Mouse (Mus musculus): ENCODE measurements around the gene Lrrc8b. TPM values are rescaled to one million over a fixed set of nuclear protein-coding genes. Genes with fewer than 3 reads are reported as not detected.

The Lrrc8b gene
- polyA plus RNA-seq, 1 experiment from 2014 or later: 11.5 TPM

DNA sequence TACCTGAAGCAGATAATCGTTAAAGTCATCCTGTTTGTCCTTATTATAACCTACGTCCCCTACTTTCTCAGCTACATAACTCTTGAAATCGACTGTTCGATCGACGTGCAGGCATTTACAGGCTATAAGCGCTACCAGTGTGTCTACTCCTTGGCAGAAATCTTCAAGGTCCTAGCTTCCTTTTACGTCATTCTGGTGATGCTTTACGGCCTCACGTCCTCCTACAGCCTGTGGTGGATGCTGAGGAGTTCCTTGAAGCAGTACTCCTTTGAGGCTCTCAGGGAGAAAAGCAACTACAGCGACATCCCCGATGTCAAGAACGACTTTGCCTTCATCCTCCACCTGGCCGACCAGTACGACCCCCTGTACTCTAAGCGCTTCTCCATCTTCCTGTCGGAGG lies 65.0 kb downstream of the Lrrc8b start:
- Histone ChIP-seq H3K4me1 (replicated peaks; ENCODE audit: control insufficient read depth, insufficient read depth, low read length) (no peaks in the 10 kb centered on the region), H3K27ac (ENCODE audit: low read depth) (no peak overlapping the region), H3K4me3 (ENCODE audit: low read depth, low read length) (no peak overlapping the region), H3K4me2 (ENCODE audit: low read length) (no peak overlapping the region), H3K9me3 (ENCODE audit: control insufficient read depth, low read length) (no peaks in the 10 kb centered on the region), H3K27me3 (replicated peaks; ENCODE audit: control insufficient read depth, insufficient read depth, low read length) (no peaks in the 10 kb centered on the region), H3K36me3 (ENCODE audit: control insufficient read depth, insufficient read depth, low read length) (peaks cover 19% of the 10 kb centered on the region), H3K9ac (ENCODE audit: low read length) (no peak overlapping the region)
- ATAC-seq (replicated peaks; ENCODE audit: low FRiP score, low TSS enrichment, low read depth) (no peak), DNase-seq (ENCODE audit: low spot score) (no peak)
- 94% methylated on average over 17 of the region's 17 CpGs for WGBS

DNA sequence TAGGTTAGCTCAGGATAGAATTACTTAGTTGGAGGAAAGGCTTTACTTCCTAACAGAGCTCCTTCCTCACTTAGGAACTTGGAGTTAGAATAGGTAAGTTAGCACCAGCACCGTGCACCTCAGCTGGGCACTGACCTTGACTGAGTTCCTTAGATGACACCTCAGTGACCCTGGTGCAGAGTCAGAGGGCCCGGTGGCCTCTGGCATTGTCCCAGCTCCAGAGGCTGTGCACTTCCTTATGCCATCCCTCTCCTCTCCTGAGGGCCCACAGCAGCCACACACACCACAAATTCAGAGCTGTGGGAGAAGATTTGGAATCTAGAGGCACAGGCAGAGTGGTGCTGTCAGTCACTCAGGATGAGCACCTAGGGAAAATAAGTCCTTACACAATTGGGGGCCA lies 68.1 kb downstream of the Lrrc8b start:
- 85% methylated on average over 2 of the region's 2 CpGs for WGBS
- Histone ChIP-seq H3K27ac (ENCODE audit: low read depth) (no peak overlapping the region), H3K9ac (ENCODE audit: low read length) (no peak overlapping the region), H3K36me3 (ENCODE audit: control insufficient read depth, insufficient read depth, low read length) (peaks cover 19% of the 10 kb centered on the region), H3K4me2 (ENCODE audit: low read length) (no peak overlapping the region), H3K4me3 (ENCODE audit: low read depth, low read length) (no peak overlapping the region), H3K27me3 (replicated peaks; ENCODE audit: control insufficient read depth, insufficient read depth, low read length) (no peaks in the 10 kb centered on the region), H3K9me3 (ENCODE audit: control insufficient read depth, low read length) (no peaks in the 10 kb centered on the region), H3K4me1 (replicated peaks; ENCODE audit: control insufficient read depth, insufficient read depth, low read length) (no peaks in the 10 kb centered on the region)
- no peak for ATAC-seq (replicated peaks; ENCODE audit: low FRiP score, low TSS enrichment, low read depth)
- DNase-seq (ENCODE audit: low spot score): no peak

DNA sequence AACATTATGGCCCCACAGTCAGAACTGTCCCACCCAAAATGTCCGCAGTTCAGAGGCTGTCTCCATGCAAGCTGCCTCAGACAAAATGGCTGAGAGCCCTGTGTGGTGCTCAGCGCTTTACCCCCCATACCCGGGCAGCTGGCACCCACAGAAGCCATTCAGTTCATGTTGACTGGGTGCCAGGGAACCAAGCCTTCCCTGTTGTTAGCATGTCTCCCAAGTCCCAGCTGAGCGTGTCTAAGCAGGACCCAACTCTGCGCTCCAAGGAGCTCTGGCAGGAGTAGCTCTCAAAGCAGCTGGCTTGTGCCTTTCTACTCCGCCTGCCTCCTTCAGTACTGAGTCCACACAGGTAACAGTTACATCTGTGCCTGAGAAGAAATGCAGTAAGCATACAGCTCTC lies 68.7 kb downstream of the Lrrc8b start:
- WGBS: 91% methylated on average over 6 of the region's 6 CpGs

DNA sequence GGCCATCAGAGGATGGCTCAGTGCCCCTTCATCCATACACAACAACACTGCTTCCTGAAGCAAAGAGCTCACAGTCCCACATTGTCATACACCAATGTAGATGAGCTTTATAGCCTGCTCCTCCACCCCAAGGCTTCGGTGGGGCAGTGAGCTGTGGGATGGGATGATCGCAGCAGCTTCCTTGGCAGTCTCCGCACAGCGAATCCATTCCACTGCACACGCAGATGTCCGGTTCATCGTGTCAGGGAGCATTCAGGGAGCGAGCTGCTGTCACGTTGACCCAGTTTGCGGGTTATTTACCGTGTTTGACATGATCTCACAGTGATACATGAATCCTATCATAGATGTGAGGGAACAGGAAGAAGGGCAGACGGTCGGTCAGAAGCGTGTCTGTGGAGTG lies 69.3 kb downstream of the Lrrc8b start:
- no peaks in the 10 kb centered on the region for H3K27me3 ChIP-seq (replicated peaks; ENCODE audit: control insufficient read depth, insufficient read depth, low read length)
- H3K9ac ChIP-seq (ENCODE audit: low read length): no peak overlapping the region
- H3K4me1 ChIP-seq (replicated peaks; ENCODE audit: control insufficient read depth, insufficient read depth, low read length): no peaks in the 10 kb centered on the region
- H3K9me3 ChIP-seq (ENCODE audit: control insufficient read depth, low read length): no peaks in the 10 kb centered on the region
- DNase-seq (ENCODE audit: low spot score): no peak
- H3K4me3 ChIP-seq (ENCODE audit: low read depth, low read length): no peak overlapping the region
- no peak overlapping the region for H3K27ac ChIP-seq (ENCODE audit: low read depth)
- no peak overlapping the region for H3K4me2 ChIP-seq (ENCODE audit: low read length)
- no peak for ATAC-seq (replicated peaks; ENCODE audit: low FRiP score, low TSS enrichment, low read depth)
- peaks cover 19% of the 10 kb centered on the region for H3K36me3 ChIP-seq (ENCODE audit: control insufficient read depth, insufficient read depth, low read length)
- WGBS: 94% methylated on average over 14 of the region's 14 CpGs

More for the DNA sequence above, 68.7 kb downstream of the Lrrc8b start:
- no peak overlapping the region for H3K4me3 ChIP-seq (ENCODE audit: low read depth, low read length)
- H3K4me2 ChIP-seq (ENCODE audit: low read length): no peak overlapping the region
- H3K9ac ChIP-seq (ENCODE audit: low read length): no peak overlapping the region
- no peak for ATAC-seq (replicated peaks; ENCODE audit: low FRiP score, low TSS enrichment, low read depth)
- H3K36me3 ChIP-seq (ENCODE audit: control insufficient read depth, insufficient read depth, low read length): peaks cover 19% of the 10 kb centered on the region
- H3K9me3 ChIP-seq (ENCODE audit: control insufficient read depth, low read length): no peaks in the 10 kb centered on the region
- no peaks in the 10 kb centered on the region for H3K27me3 ChIP-seq (replicated peaks; ENCODE audit: control insufficient read depth, insufficient read depth, low read length)
- H3K4me1 ChIP-seq (replicated peaks; ENCODE audit: control insufficient read depth, insufficient read depth, low read length): no peaks in the 10 kb centered on the region
- DNase-seq (ENCODE audit: low spot score): no peak
- H3K27ac ChIP-seq (ENCODE audit: low read depth): no peak overlapping the region

DNA sequence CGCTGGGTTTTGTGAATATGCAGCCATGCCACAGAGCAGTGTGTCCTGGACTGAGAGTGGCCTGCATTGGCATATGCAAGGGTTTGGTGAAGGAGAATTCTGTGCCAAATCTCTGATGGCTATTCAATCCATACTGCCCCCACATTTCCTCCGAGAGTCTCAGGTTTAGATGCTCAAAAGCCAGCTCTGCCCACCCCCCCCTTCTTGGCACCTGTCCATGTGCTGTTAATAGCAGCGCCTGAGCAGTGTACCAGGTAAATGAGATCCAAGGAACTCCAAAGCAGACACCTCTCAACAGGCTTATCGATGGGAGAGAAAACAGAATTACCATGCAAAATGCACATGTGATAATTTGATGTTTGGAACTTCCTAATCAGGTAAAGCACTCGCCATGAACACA lies 74.6 kb downstream of the Lrrc8b start:
- H3K4me1 ChIP-seq (replicated peaks; ENCODE audit: control insufficient read depth, insufficient read depth, low read length): no peaks in the 10 kb centered on the region
- no peaks in the 10 kb centered on the region for H3K27me3 ChIP-seq (replicated peaks; ENCODE audit: control insufficient read depth, insufficient read depth, low read length)
- DNase-seq (ENCODE audit: low spot score) (no peak), ATAC-seq (replicated peaks; ENCODE audit: low FRiP score, low TSS enrichment, low read depth) (no peak)
- no peaks in the 10 kb centered on the region for H3K9me3 ChIP-seq (ENCODE audit: control insufficient read depth, low read length)
- WGBS: 87% methylated on average over 5 of the region's 5 CpGs
- H3K36me3 ChIP-seq (ENCODE audit: control insufficient read depth, insufficient read depth, low read length): no peaks in the 10 kb centered on the region
- H3K9ac ChIP-seq (ENCODE audit: low read length): no peak overlapping the region
- no peak overlapping the region for H3K4me2 ChIP-seq (ENCODE audit: low read length)
- H3K27ac ChIP-seq (ENCODE audit: low read depth): no peak overlapping the region
- no peak overlapping the region for H3K4me3 ChIP-seq (ENCODE audit: low read depth, low read length)

DNA sequence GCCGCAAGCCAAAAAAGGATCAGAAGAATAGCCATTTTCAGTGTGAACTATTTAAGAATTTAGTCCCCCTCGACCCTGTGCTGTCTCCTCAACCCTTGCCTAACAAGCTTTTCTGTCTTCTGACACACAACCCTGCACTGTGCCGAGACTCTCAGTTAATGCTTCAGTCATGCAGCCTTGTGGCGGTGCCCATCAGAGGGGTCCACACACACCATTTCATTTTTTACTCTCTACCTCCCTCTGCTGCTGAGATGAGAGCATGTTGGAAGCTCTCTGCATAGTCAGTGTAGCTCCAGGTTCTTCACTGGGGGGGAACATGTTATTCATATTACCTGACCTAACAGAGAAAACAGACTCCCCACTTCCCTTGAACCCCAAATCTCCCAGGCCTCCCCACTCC lies 75.8 kb downstream of the Lrrc8b start:
- DNase-seq (ENCODE audit: low spot score) (no peak), ATAC-seq (replicated peaks; ENCODE audit: low FRiP score, low TSS enrichment, low read depth) (0 out of 2 replicates have a peak, but pooled peaks have one; percentile 34)
- no peak overlapping the region for H3K4me2 ChIP-seq (ENCODE audit: low read length)

DNA sequence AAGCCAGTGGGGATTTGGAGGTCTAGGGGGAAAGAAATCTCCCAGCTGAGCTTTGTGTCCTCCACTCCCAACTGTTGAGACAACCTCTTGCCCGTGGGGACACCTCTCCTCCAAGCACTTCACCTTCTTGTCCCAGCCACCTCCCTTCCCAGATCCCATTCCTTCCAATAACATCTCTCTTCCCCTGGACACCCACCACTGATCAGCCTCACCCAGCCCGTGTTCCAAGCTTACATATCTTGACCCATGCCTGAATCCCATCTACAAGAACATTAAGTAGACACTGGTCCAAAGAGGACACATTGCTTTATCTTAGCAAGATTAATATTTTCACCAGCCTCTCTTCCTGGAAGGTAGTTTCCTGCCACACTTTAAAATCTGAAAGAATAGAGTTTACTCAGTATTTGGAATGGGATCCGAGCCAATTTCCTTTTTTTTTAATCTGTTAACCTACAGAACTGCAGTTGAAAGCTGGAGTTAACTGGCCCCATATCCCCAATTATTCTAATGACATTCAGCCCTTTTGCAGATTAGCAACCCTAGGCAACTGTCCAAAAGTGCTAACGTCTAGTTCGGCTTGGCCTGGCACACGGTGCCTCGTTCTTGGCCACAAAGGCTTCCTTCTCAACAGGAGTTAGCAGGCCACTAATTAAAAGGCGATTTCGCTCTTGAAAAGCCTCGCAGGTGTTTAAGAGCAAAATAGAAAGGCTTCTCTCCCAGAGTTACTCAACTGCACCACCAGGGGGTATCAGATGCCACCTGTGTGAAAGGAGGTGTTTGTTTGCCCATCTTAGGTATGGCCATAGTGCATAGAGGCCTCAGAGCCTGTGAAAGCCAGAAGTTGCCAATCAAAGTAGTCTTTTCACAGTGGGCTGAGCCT lies 77.0 kb downstream of the Lrrc8b start:
- Histone ChIP-seq H3K27me3 (replicated peaks; ENCODE audit: control insufficient read depth, insufficient read depth, low read length) (no peaks in the 10 kb centered on the region), H3K27ac (ENCODE audit: low read depth) (no peak overlapping the region), H3K4me1 (replicated peaks; ENCODE audit: control insufficient read depth, insufficient read depth, low read length) (no peaks in the 10 kb centered on the region; the same call in 1 of the 2 replicates), H3K9me3 (ENCODE audit: control insufficient read depth, low read length) (no peaks in the 10 kb centered on the region), H3K4me3 (ENCODE audit: low read depth, low read length) (no peak overlapping the region), H3K9ac (ENCODE audit: low read length) (no peak overlapping the region), H3K4me2 (ENCODE audit: low read length) (no peak overlapping the region), H3K36me3 (ENCODE audit: control insufficient read depth, insufficient read depth, low read length) (no peaks in the 10 kb centered on the region)
- 56% methylated on average over 10 of the region's 10 CpGs for WGBS
- DNase-seq (ENCODE audit: low spot score) (no peak), ATAC-seq (replicated peaks; ENCODE audit: low FRiP score, low TSS enrichment, low read depth) (no peak)

More for the DNA sequence above, 75.8 kb downstream of the Lrrc8b start:
- H3K4me1 ChIP-seq (replicated peaks; ENCODE audit: control insufficient read depth, insufficient read depth, low read length): no peaks in the 10 kb centered on the region; the same call in 1 of the 2 replicates
- H3K36me3 ChIP-seq (ENCODE audit: control insufficient read depth, insufficient read depth, low read length): no peaks in the 10 kb centered on the region
- no peak overlapping the region for H3K4me3 ChIP-seq (ENCODE audit: low read depth, low read length)
- no peaks in the 10 kb centered on the region for H3K27me3 ChIP-seq (replicated peaks; ENCODE audit: control insufficient read depth, insufficient read depth, low read length)
- 60% methylated on average over 4 of the region's 4 CpGs for WGBS
- no peak overlapping the region for H3K27ac ChIP-seq (ENCODE audit: low read depth)
- no peak overlapping the region for H3K9ac ChIP-seq (ENCODE audit: low read length)
- H3K9me3 ChIP-seq (ENCODE audit: control insufficient read depth, low read length): no peaks in the 10 kb centered on the region

DNA sequence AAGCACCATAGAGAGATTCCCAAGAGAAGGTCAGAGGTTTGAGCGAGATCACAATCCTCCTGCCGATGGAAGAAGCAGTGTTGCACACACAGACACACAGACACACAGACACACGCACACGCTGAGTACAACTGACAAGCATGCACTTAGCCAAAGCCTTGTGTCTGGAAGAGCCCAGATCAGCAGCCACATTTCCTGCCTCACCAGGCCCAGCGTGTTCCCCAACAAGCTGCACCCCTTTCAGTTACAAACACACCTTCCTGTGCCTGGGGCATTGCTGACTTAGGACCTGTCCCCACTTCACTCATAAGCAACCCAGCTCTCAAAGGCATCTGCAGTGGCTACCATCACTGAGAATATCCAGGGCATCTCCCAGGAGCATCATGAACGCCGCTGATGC lies 77.8 kb downstream of the Lrrc8b start:
- Histone ChIP-seq H3K4me1 (replicated peaks; ENCODE audit: control insufficient read depth, insufficient read depth, low read length) (no peaks in the 10 kb centered on the region; the same call in 1 of the 2 replicates), H3K4me2 (ENCODE audit: low read length) (no peak overlapping the region), H3K9ac (ENCODE audit: low read length) (no peak overlapping the region), H3K27me3 (replicated peaks; ENCODE audit: control insufficient read depth, insufficient read depth, low read length) (no peaks in the 10 kb centered on the region), H3K27ac (ENCODE audit: low read depth) (no peak overlapping the region), H3K36me3 (ENCODE audit: control insufficient read depth, insufficient read depth, low read length) (no peaks in the 10 kb centered on the region), H3K4me3 (ENCODE audit: low read depth, low read length) (no peak overlapping the region), H3K9me3 (ENCODE audit: control insufficient read depth, low read length) (no peaks in the 10 kb centered on the region)
- ATAC-seq (replicated peaks; ENCODE audit: low FRiP score, low TSS enrichment, low read depth) (no peak), DNase-seq (ENCODE audit: low spot score) (no peak)
- WGBS: 91% methylated on average over 7 of the region's 7 CpGs
